Mouse (Mus musculus) heart, postnatal 0 days (tissue): ENCODE measurements at regions not wholly inside any gene's neighbourhood (a gene's known extent, or its start where the extent isn't known, plus 50 kb on each side); places are given as distances from the start of the nearest gene placed in this dataset.

Experiments
- CTCF ChIP-seq: IDR thresholded peaks from 2 replicates; pipeline ENCODE4 v1.5.1; 2016; ENCODE audit warnings: antibody characterized with exemption, control low read depth, low read depth
- EP300 ChIP-seq: IDR thresholded peaks from 2 replicates; pipeline ENCODE4 v1.6.1; 2016; ENCODE audit warnings: antibody characterized with exemption, low read depth

GRCm38 (mm10) chr14:73913756-73914448 lies 252.9 kb downstream of the Gm21750 start:
- TF ChIP-seq CTCF (no peak), EP300 (no peak)
